Mouse (Mus musculus) cerebellum, adult 2 months (tissue): ENCODE data around the gene Btbd2.

ENCODE experiments used
- CTCF ChIP-seq: fragments of 200-500 bp; IDR thresholded peaks from 2 replicates; pipeline ENCODE4 v1.5.1; 2011; ENCODE audit warnings: low read depth, mild to moderate bottlenecking, control low read depth, low read length, moderate library complexity, borderline replicate concordance; ENCODE audit not compliant: insufficient read depth
- POLR2A ChIP-seq: fragments of 200-500 bp; IDR thresholded peaks from 2 replicates; pipeline ENCODE4 v1.6.1; 2011; ENCODE audit warnings: low read length, control low read depth, borderline replicate concordance; ENCODE audit not compliant: insufficient read depth

GRCm38 (mm10) chr10:80700732-80701131 lies 43.9 kb upstream of the Btbd2 start:
- TF ChIP-seq POLR2A (no peak), CTCF (no peak)
